Mouse (Mus musculus) lung, postnatal 25 days (tissue): ENCODE results near the gene Paxip1.

Experiments used
- DNase-seq: peaks from one replicate; pipeline ENCODE4 v3.0.0; 2022; ENCODE audit warnings: low spot score

Gene Paxip1

GRCm38 (mm10) chr5:27724460-27724859 lies 67.0 kb downstream of the Paxip1 start:
- no peak for DNase-seq

GRCm38 (mm10) chr5:27719311-27719710 lies 72.2 kb downstream of the Paxip1 start:
- no peak for DNase-seq

- no peak for DNase-seq
These were observed 74.2 kb downstream of the Paxip1 start for GRCm38 (mm10) chr5:27717301-27717700.

- no peak for DNase-seq
These were observed 75.5 kb downstream of the Paxip1 start for GRCm38 (mm10) chr5:27716026-27716425.

GRCm38 (mm10) chr5:27714356-27714755 lies 77.1 kb downstream of the Paxip1 start:
- no peak for DNase-seq

- DNase-seq: no peak
These were observed 79.9 kb downstream of the Paxip1 start for GRCm38 (mm10) chr5:27711461-27712192.

- DNase-seq: peak; percentile 33
These were observed 83.3 kb downstream of the Paxip1 start for GRCm38 (mm10) chr5:27708209-27708608.

GRCm38 (mm10) chr5:27707283-27707682 lies 84.2 kb downstream of the Paxip1 start:
- no peak for DNase-seq

- DNase-seq: no peak
These were observed 84.9 kb downstream of the Paxip1 start for GRCm38 (mm10) chr5:27706551-27706950.

GRCm38 (mm10) chr5:27705020-27705419 lies 86.5 kb downstream of the Paxip1 start:
- no peak for DNase-seq

GRCm38 (mm10) chr5:27702482-27702881 lies 89.0 kb downstream of the Paxip1 start:
- DNase-seq: no peak
